Mouse (Mus musculus): ENCODE data around the gene 4930404H24Rik. TPM values are rescaled to one million over a fixed set of nuclear protein-coding genes. Genes with fewer than 3 reads are reported as not detected.

The 4930404H24Rik gene
- polyA plus RNA-seq, 1 experiment from 2014 or later: not detected

- Histone ChIP-seq H3K9me3 (ENCODE audit: control insufficient read depth, low read length) (no peaks in the 10 kb centered on the region; the same call in 1 of the 2 replicates), H3K9ac (ENCODE audit: low read length) (no peak overlapping the region), H3K4me2 (ENCODE audit: low read depth, low read length) (no peak overlapping the region), H3K36me3 (ENCODE audit: control insufficient read depth, insufficient read depth, low read length) (no peaks in the 10 kb centered on the region), H3K27me3 (ENCODE audit: control insufficient read depth, insufficient read depth, low read depth, low read length) (no peaks in the 10 kb centered on the region), H3K4me3 (ENCODE audit: low read length) (no peak overlapping the region), H3K27ac (ENCODE audit: low read length) (no peak overlapping the region), H3K4me1 (replicated peaks; ENCODE audit: control insufficient read depth, insufficient read depth, low read length) (no peaks in the 10 kb centered on the region)
- no peak for ATAC-seq (ENCODE audit: low read depth)
- WGBS: 82% methylated on average over 3 of the region's 3 CpGs
Measured at GRCm38 (mm10) chr2:153538898-153539297, 46.3 kb downstream of the 4930404H24Rik start.

- no peak overlapping the region for H3K9ac ChIP-seq (ENCODE audit: low read length)
- H3K27me3 ChIP-seq (ENCODE audit: control insufficient read depth, insufficient read depth, low read depth, low read length): no peaks in the 10 kb centered on the region
- H3K9me3 ChIP-seq (ENCODE audit: control insufficient read depth, low read length): no peaks in the 10 kb centered on the region
- no peak overlapping the region for H3K4me3 ChIP-seq (ENCODE audit: low read length)
- WGBS: 75% methylated on average over 8 of the region's 8 CpGs
- no peak overlapping the region for H3K4me2 ChIP-seq (ENCODE audit: low read depth, low read length)
- 0 out of 2 replicates have a peak, but pooled peaks cover 1% of the 10 kb centered on the region for H3K4me1 ChIP-seq (replicated peaks; ENCODE audit: control insufficient read depth, insufficient read depth, low read length)
- no peak overlapping the region for H3K27ac ChIP-seq (ENCODE audit: low read length)
- no peaks in the 10 kb centered on the region for H3K36me3 ChIP-seq (ENCODE audit: control insufficient read depth, insufficient read depth, low read length)
- no peak for ATAC-seq (ENCODE audit: low read depth)
Measured at GRCm38 (mm10) chr2:153542936-153543668, 50.5 kb downstream of the 4930404H24Rik start.

Other genes with a start within 250 kb of the 4930404H24Rik start
- gene Kif3b, start 201.4 kb upstream of the 4930404H24Rik start, polyA plus RNA-seq (2015; fragmentation: Nextera tagmentation; extraction: Ambion mirVana): 7.1 TPM in 2 replicates
- gene Asxl1, start 147.0 kb upstream of the 4930404H24Rik start, polyA plus RNA-seq (2015; fragmentation: Nextera tagmentation; extraction: Ambion mirVana): 9.0 and 9.6 TPM in 2 replicates
- gene Nol4l, start 37.2 kb downstream of the 4930404H24Rik start, polyA plus RNA-seq (2015; fragmentation: Nextera tagmentation; extraction: Ambion mirVana): 8.9 and 9.9 TPM in 2 replicates
- 81.0 and 81.4 TPM in 2 replicates for gene Commd7, start 140.0 kb downstream of the 4930404H24Rik start, polyA plus RNA-seq (2015; fragmentation: Nextera tagmentation; extraction: Ambion mirVana)
- 11.7 and 12.1 TPM in 2 replicates for gene Dnmt3b, start 156.7 kb downstream of the 4930404H24Rik start, polyA plus RNA-seq (2015; fragmentation: Nextera tagmentation; extraction: Ambion mirVana)
- gene Dnmt3c, start 203.9 kb downstream of the 4930404H24Rik start, polyA plus RNA-seq (2015; fragmentation: Nextera tagmentation; extraction: Ambion mirVana): 0.10 and 0.20 TPM in 2 replicates
- 235 and 255 TPM in 2 replicates for gene Mapre1, start 248.5 kb downstream of the 4930404H24Rik start, polyA plus RNA-seq (2015; fragmentation: Nextera tagmentation; extraction: Ambion mirVana)

Data from lung, embryonic 16.5 days (tissue).